Mouse (Mus musculus): Measurements from ENCODE around the gene Arl15.

DNA sequence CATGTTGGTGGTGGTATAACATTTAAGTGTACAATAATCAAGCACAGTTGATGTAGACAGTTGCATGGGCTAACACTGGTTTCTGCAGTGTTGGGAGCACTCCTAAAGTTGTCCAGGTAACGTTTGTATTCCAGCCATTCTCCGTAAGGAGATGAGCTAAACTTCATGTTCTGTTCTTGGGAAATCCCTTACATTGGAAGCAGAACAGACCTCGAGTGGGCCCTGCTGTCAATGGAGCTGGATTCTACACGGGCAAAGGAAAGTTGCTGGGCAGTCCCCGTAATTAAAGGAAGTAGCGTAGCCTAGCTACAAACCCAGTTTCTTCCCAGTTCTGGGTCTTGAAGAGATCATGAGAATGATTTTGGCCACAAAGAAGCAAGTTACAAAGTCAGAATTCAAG, 285.4 kb downstream of the Arl15 start:
- no peak for TF ChIP-seq EP300 (optimal IDR thresholded peaks at IDR 0.05)
- no peak for TF ChIP-seq CTCF (IDR thresholded peaks at IDR 0.05; ENCODE audit: low read depth)
